Mouse (Mus musculus): ENCODE results near the gene Olfr311. TPM values are rescaled to one million over a fixed set of nuclear protein-coding genes. Genes with fewer than 3 reads are reported as not detected.
"Not testable (repeated sequence)": the region's sequence is repeated elsewhere in the genome, so short reads cannot be mapped to it uniquely, and the experiment has no call there.

Gene Olfr311
- total RNA-seq, 2 experiments from 2014 or later: 0.26 TPM; not detected in 1

GRCm38 (mm10) chr11:58829764-58830163 is 9.3 kb upstream of the Olfr311 start:
- Histone ChIP-seq H3K27ac (no peak overlapping the region), H3K4me3 (no peak overlapping the region)
- intact Hi-C loops (cut with DNase I): no loop called here
- TF ChIP-seq CTCF (IDR thresholded peaks at IDR 0.05): no peak
- DNase-seq (ENCODE audit: extremely low spot score in 1 of 2, low spot score in 2 of 2): no peak

GRCm38 (mm10) chr11:58832541-58832940 is 6.5 kb upstream of the Olfr311 start:
- intact Hi-C loops (cut with DNase I): not testable (repeated sequence)

GRCm38 (mm10) chr11:58846919-58847461 is 7.9 kb downstream of the Olfr311 start, which contains the start of gene Gm12258:
Gm12258 (plus strand) TSS chr11:58847158.
- intact Hi-C loops (cut with DNase I): no loop called here
- DNase-seq (ENCODE audit: extremely low spot score in 1 of 2, low spot score in 2 of 2): peak; percentile 82 to 89
- no peak for TF ChIP-seq CTCF (IDR thresholded peaks at IDR 0.05)
- Histone ChIP-seq H3K27ac (peak within 1 kb of the TSS; percentile 87), H3K4me3 (peak within 1 kb of the TSS; percentile 81)

More at GRCm38 (mm10) chr11:58832541-58832940, 6.5 kb upstream of the Olfr311 start:
- DNase-seq (ENCODE audit: extremely low spot score in 1 of 2, low spot score in 2 of 2); H3K27ac ChIP-seq; H3K4me3 ChIP-seq: not testable (repeated sequence)

GRCm38 (mm10) chr11:58847636-58848035 is 8.6 kb downstream of the Olfr311 start:
- Histone ChIP-seq H3K27ac (peak overlapping the region; percentile 87), H3K4me3 (peak overlapping the region; percentile 81)
- no peak for TF ChIP-seq CTCF (IDR thresholded peaks at IDR 0.05)
- intact Hi-C loops (cut with DNase I): no loop called here
- DNase-seq (ENCODE audit: extremely low spot score in 1 of 2, low spot score in 2 of 2): no peak

- Histone ChIP-seq H3K27ac (no peak overlapping the region), H3K4me3 (no peak overlapping the region)
- intact Hi-C loops (cut with DNase I): no loop called here
- DNase-seq (ENCODE audit: extremely low spot score in 1 of 2, low spot score in 2 of 2): no peak
- TF ChIP-seq CTCF (IDR thresholded peaks at IDR 0.05): no peak
Observed at GRCm38 (mm10) chr11:58849731-58850130, 10.7 kb downstream of the Olfr311 start.

GRCm38 (mm10) chr11:58860744-58861143 is 21.7 kb downstream of the Olfr311 start:
- intact Hi-C loops (cut with DNase I): no loop called here
- Histone ChIP-seq H3K4me3 (no peak overlapping the region), H3K27ac (no peak overlapping the region)
- DNase-seq (ENCODE audit: extremely low spot score in 1 of 2, low spot score in 2 of 2): no peak
- TF ChIP-seq CTCF (IDR thresholded peaks at IDR 0.05): no peak

- peak within 1 kb of the TSS; percentile 77 for H3K27ac ChIP-seq
- peak; percentile 22 for TF ChIP-seq CTCF (IDR thresholded peaks at IDR 0.05)
- intact Hi-C loops (cut with DNase I): no loop called here
- H3K4me3 ChIP-seq: peak within 1 kb of the TSS; percentile 66
- DNase-seq (ENCODE audit: extremely low spot score in 1 of 2, low spot score in 2 of 2): peak; percentile 76 to 84
Observed at GRCm38 (mm10) chr11:58867039-58867953, 28.2 kb downstream of the Olfr311 start, which contains the start of gene 2810021J22Rik. 2810021J22Rik (plus strand) TSS chr11:58867216.

GRCm38 (mm10) chr11:58867954-58868330 is 28.9 kb downstream of the Olfr311 start:
- no peak overlapping the region for H3K27ac ChIP-seq
- intact Hi-C loops (cut with DNase I): no loop called here
- no peak for TF ChIP-seq CTCF (IDR thresholded peaks at IDR 0.05)
- no peak for DNase-seq (ENCODE audit: extremely low spot score in 1 of 2, low spot score in 2 of 2)
- peak overlapping the region; percentile 66; the same call in 1 of the 2 replicates for H3K4me3 ChIP-seq

- TF ChIP-seq CTCF (IDR thresholded peaks at IDR 0.05): no peak
- no peak overlapping the region for H3K27ac ChIP-seq
- intact Hi-C loops (cut with DNase I): no loop called here
- DNase-seq (ENCODE audit: extremely low spot score in 1 of 2, low spot score in 2 of 2): no peak
- no peak overlapping the region for H3K4me3 ChIP-seq
Observed at GRCm38 (mm10) chr11:58870961-58871360, 31.9 kb downstream of the Olfr311 start.

- DNase-seq (ENCODE audit: extremely low spot score in 1 of 2, low spot score in 2 of 2): no peak
- intact Hi-C loops (cut with DNase I): no loop called here
- Histone ChIP-seq H3K27ac (no peak overlapping the region), H3K4me3 (no peak overlapping the region)
- TF ChIP-seq CTCF (IDR thresholded peaks at IDR 0.05): no peak
Observed at GRCm38 (mm10) chr11:58883756-58884155, 44.7 kb downstream of the Olfr311 start.

- DNase-seq (ENCODE audit: extremely low spot score in 1 of 2, low spot score in 2 of 2): no peak
- intact Hi-C loops (cut with DNase I): no loop called here
- H3K4me3 ChIP-seq: no peak overlapping the region
- TF ChIP-seq CTCF (IDR thresholded peaks at IDR 0.05): no peak
- H3K27ac ChIP-seq: no peak overlapping the region
Observed at GRCm38 (mm10) chr11:58890511-58890910, 51.5 kb downstream of the Olfr311 start.

Other genes with a start within 250 kb of the Olfr311 start
- gene Olfr324, start 244.1 kb upstream of the Olfr311 start, total RNA-seq (2021): not detected
- gene 2210407C18Rik, start 223.2 kb upstream of the Olfr311 start, total RNA-seq (2021): not detected
- not detected for gene Olfr323, start 208.8 kb upstream of the Olfr311 start, total RNA-seq (2021)
- gene Trim58, start 198.8 kb upstream of the Olfr311 start, total RNA-seq (2021): not detected
- gene Olfr322, start 180.5 kb upstream of the Olfr311 start, total RNA-seq (2021): not detected
- gene Olfr320, start 158.2 kb upstream of the Olfr311 start, total RNA-seq (2021): not detected
- gene Olfr319, start 140.1 kb upstream of the Olfr311 start, total RNA-seq (2021): not detected
- gene Olfr318, start 115.2 kb upstream of the Olfr311 start, total RNA-seq (2021): not detected
- under 1 TPM in 1 of 2 experiments, not detected in 1; 0.23 TPM for gene Olfr317, start 100.0 kb upstream of the Olfr311 start, total RNA-seq (2021)
- gene Olfr316, start 86.5 kb upstream of the Olfr311 start, total RNA-seq (2021): 1 to 10 TPM; 1.2 to 1.4 TPM
- not detected for gene Olfr315, start 66.1 kb upstream of the Olfr311 start, total RNA-seq (2021)
- gene Olfr314, start 56.3 kb upstream of the Olfr311 start, total RNA-seq (2021): not detected
- gene Fam183b, start 37.3 kb upstream of the Olfr311 start, total RNA-seq (2021): 1 to 10 TPM; 1.4 to 3.5 TPM
- gene Olfr313, start 24.3 kb upstream of the Olfr311 start, total RNA-seq (2021): not detected
- under 1 TPM in 1 of 2 experiments, not detected in 1; 0.09 TPM for gene Olfr312, start 10.0 kb upstream of the Olfr311 start, total RNA-seq (2021)
- gene Gm12258, start 7.9 kb downstream of the Olfr311 start, total RNA-seq (2021): 10 to 100 TPM; 17.3 to 20.2 TPM
- 10 to 100 TPM; 10.9 to 11.5 TPM for gene 2810021J22Rik, start 28.0 kb downstream of the Olfr311 start, total RNA-seq (2021)
- 1 to 10 TPM; 8.2 to 9.0 TPM for gene Zfp39, start 65.0 kb downstream of the Olfr311 start, total RNA-seq (2021)
- gene Btnl10, start 78.7 kb downstream of the Olfr311 start, total RNA-seq (2021): not detected
- 100 to 1,000 TPM; 445 to 469 TPM for gene Rnf187, start 99.7 kb downstream of the Olfr311 start, total RNA-seq (2021)
- gene Hist3h2ba, start 109.7 kb downstream of the Olfr311 start, total RNA-seq (2021): 10 to 100 TPM; 88.5 to 98.9 TPM
- 10 to 100 TPM; 55.5 to 59.1 TPM for gene Hist3h2a, start 115.4 kb downstream of the Olfr311 start, total RNA-seq (2021)
- 1 to 10 TPM; 4.8 to 4.9 TPM for gene Trim17, start 115.4 kb downstream of the Olfr311 start, total RNA-seq (2021)
- gene Trim11, start 138.8 kb downstream of the Olfr311 start, total RNA-seq (2021): 10 to 100 TPM; 25.6 to 26.1 TPM

Data from left cerebral cortex, adult 2 months (tissue).